Mouse (Mus musculus) midbrain, embryonic 15.5 days (tissue): Measurements from ENCODE around the gene Zfp953. TPM values are rescaled to one million over a fixed set of nuclear protein-coding genes. Genes with fewer than 3 reads are reported as not detected.
"Not testable (repeated sequence)": the region's sequence is repeated elsewhere in the genome, so short reads cannot be mapped to it uniquely, and the experiment has no call there.

Experiments used
- ATAC-seq: fragments of 200-750 bp; cut with Nextera tagmentation; replicated peaks from 2 replicates; pipeline ENCODE4 v1.8.0; 2017; ENCODE audit warnings: moderate TSS enrichment
- H3K27ac ChIP-seq: fragments of 300-500 bp; sonication (generic); 2 replicates; pipeline ENCODE4 v1.5.1; 2015; ENCODE audit warnings: mild to moderate bottlenecking, inconsistent platforms
- H3K27me3 ChIP-seq: fragments of 300-500 bp; sonication (generic); replicated peaks from 2 replicates; pipeline ENCODE4 v1.6.1; 2015; ENCODE audit warnings: inconsistent platforms
- H3K36me3 ChIP-seq: fragments of 300-500 bp; sonication (generic); replicated peaks from 2 replicates; pipeline ENCODE4 v1.6.1; 2015; ENCODE audit warnings: inconsistent platforms
- H3K4me1 ChIP-seq: fragments of 300-500 bp; sonication (generic); 2 replicates; pipeline ENCODE4 v1.6.1; 2015; ENCODE audit warnings: inconsistent platforms
- H3K4me2 ChIP-seq: fragments of 300-500 bp; sonication (generic); 2 replicates; pipeline ENCODE4 v1.6.1; 2015; ENCODE audit warnings: inconsistent platforms, mild to moderate bottlenecking, moderate library complexity
- H3K4me3 ChIP-seq: fragments of 300-500 bp; sonication (generic); 2 replicates; pipeline ENCODE4 v1.5.1; 2015; ENCODE audit warnings: mild to moderate bottlenecking, inconsistent platforms
- H3K9ac ChIP-seq: fragments of 300-500 bp; sonication (generic); 2 replicates; pipeline ENCODE4 v1.6.1; 2015; ENCODE audit warnings: mild to moderate bottlenecking, inconsistent platforms
- H3K9me3 ChIP-seq: fragments of 300-500 bp; sonication (generic); 2 replicates; pipeline ENCODE4 v1.6.1; 2016; ENCODE audit warnings: inconsistent platforms
- WGBS: fragments of 180-500 bp; shearing (Covaris S2); methylation state at CpG from one replicate; pipeline ENCODE4 v1.1.7; 2015; ENCODE audit warnings: mixed read lengths; 5-methylcytosine and 5-hydroxymethylcytosine counted together
- polyA plus RNA-seq: library from polyadenylated mRNA; unstranded; fragments of >200 nt; fragmentation: Nextera tagmentation; extraction: Ambion mirVana; gene quantifications from 2 replicates; pipeline ENCODE4 v1.2.1, GENCODE M21; 2015

Zfp953 gene
- 0.49 and 0.68 TPM in 2 replicates for polyA plus RNA-seq

GRCm38 (mm10) chr13:67360131-67360744 is at the start of gene Zfp953, which contains the start of gene Gm28044:
Gene Zfp953 (minus strand): TSS chr13:67360605.
Gene Gm28044 (minus strand): TSS chr13:67360536.
- WGBS: under 1% methylated on average over 15 of the region's 15 CpGs
- Histone ChIP-seq H3K4me1 (peaks cover 10% of the 10 kb centered on the region), H3K27ac (peak within 1 kb of the TSS; percentile 54), H3K4me2 (peak within 1 kb of the TSS; percentile 87), H3K9me3 (no peaks in the 10 kb centered on the region), H3K9ac (peak within 1 kb of the TSS; percentile 58), H3K27me3 (no peaks in the 10 kb centered on the region), H3K36me3 (no peaks in the 10 kb centered on the region), H3K4me3 (peak within 1 kb of the TSS; percentile 82)
- peak; percentile 97 for ATAC-seq

- H3K4me1 ChIP-seq, H3K36me3 ChIP-seq, H3K27ac ChIP-seq, H3K27me3 ChIP-seq, H3K9me3 ChIP-seq: not testable (repeated sequence)
- peak; percentile 98 for ATAC-seq
- WGBS: 5% methylated on average over 16 of the region's 16 CpGs
- H3K4me3 ChIP-seq: peak within 1 kb of the TSS; percentile 52
- peak within 1 kb of the TSS; percentile 55 for H3K9ac ChIP-seq
- peak within 1 kb of the TSS; percentile 73 for H3K4me2 ChIP-seq
These were observed 38.9 kb upstream of the Zfp953 start, which contains the start of gene Zfp429 for GRCm38 (mm10) chr13:67399183-67399903. Gene Zfp429 (minus strand): TSS chr13:67399819.

GRCm38 (mm10) chr13:67376255-67376654 is 15.8 kb upstream of the Zfp953 start:
- not testable (repeated sequence) for H3K9me3 ChIP-seq, H3K4me3 ChIP-seq, H3K9ac ChIP-seq, H3K27me3 ChIP-seq, H3K36me3 ChIP-seq, H3K4me2 ChIP-seq, H3K27ac ChIP-seq, H3K4me1 ChIP-seq
- peak; percentile 35; the same call in 1 of the 2 replicates for ATAC-seq
- WGBS: 67% methylated on average over 3 of the region's 3 CpGs

- not testable (repeated sequence) for H3K9ac ChIP-seq, H3K9me3 ChIP-seq, H3K36me3 ChIP-seq, H3K27ac ChIP-seq, H3K27me3 ChIP-seq, H3K4me1 ChIP-seq
- Histone ChIP-seq H3K4me2 (peak within 1 kb of the TSS; percentile 51), H3K4me3 (peak within 1 kb of the TSS; percentile 38)
- ATAC-seq: peak; percentile 97
- WGBS: 21% methylated on average over 15 of the region's 15 CpGs
These were observed 14.9 kb upstream of the Zfp953 start, which contains the start of the genes Gm28041 and Zfp456 for GRCm38 (mm10) chr13:67375050-67375911. Gene Gm28041 (minus strand): TSS chr13:67375733. Gene Zfp456 (minus strand): TSS chr13:67375810.

- Histone ChIP-seq H3K4me2 (no peak overlapping the region), H3K4me3 (no peak overlapping the region), H3K36me3 (no peaks in the 10 kb centered on the region), H3K27ac (no peak overlapping the region), H3K9ac (no peak overlapping the region), H3K4me1 (no peaks in the 10 kb centered on the region), H3K9me3 (no peaks in the 10 kb centered on the region), H3K27me3 (no peaks in the 10 kb centered on the region)
- ATAC-seq: no peak
These were observed 8.6 kb downstream of the Zfp953 start for GRCm38 (mm10) chr13:67351854-67352253.

- H3K27me3 ChIP-seq: no peaks in the 10 kb centered on the region
- ATAC-seq: no peak
- H3K27ac ChIP-seq: no peak overlapping the region
- no peaks in the 10 kb centered on the region for H3K36me3 ChIP-seq
- no peaks in the 10 kb centered on the region for H3K9me3 ChIP-seq
- no peak overlapping the region for H3K4me2 ChIP-seq
- WGBS: 93% methylated on average over 2 of the region's 2 CpGs
- H3K4me1 ChIP-seq: no peaks in the 10 kb centered on the region
- H3K9ac ChIP-seq: no peak overlapping the region
- no peak overlapping the region for H3K4me3 ChIP-seq
These were observed 17.0 kb downstream of the Zfp953 start for GRCm38 (mm10) chr13:67343422-67343821.

GRCm38 (mm10) chr13:67332877-67333276 is 27.5 kb downstream of the Zfp953 start:
- WGBS: 57% methylated on average over 1 of the region's 1 CpGs
- Histone ChIP-seq H3K36me3 (no peaks in the 10 kb centered on the region), H3K27ac (no peak overlapping the region), H3K4me2 (peak overlapping the region; percentile 61), H3K9ac (peak overlapping the region; percentile 30), H3K9me3 (no peaks in the 10 kb centered on the region), H3K27me3 (no peaks in the 10 kb centered on the region), H3K4me3 (peak overlapping the region; percentile 47), H3K4me1 (peaks cover 9% of the 10 kb centered on the region)
- peak; percentile 48 for ATAC-seq

- Histone ChIP-seq H3K4me2 (peak within 1 kb of the TSS; percentile 61), H3K4me1 (peaks cover 9% of the 10 kb centered on the region), H3K9ac (peak within 1 kb of the TSS; percentile 30), H3K36me3 (no peaks in the 10 kb centered on the region), H3K27ac (no peak within 1 kb of the TSS), H3K4me3 (peak within 1 kb of the TSS; percentile 47), H3K27me3 (no peaks in the 10 kb centered on the region), H3K9me3 (no peaks in the 10 kb centered on the region)
- WGBS: 18% methylated on average over 17 of the region's 17 CpGs
- peak; percentile 95 for ATAC-seq
These were observed 28.2 kb downstream of the Zfp953 start, which contains the start of gene Zfp595 for GRCm38 (mm10) chr13:67332019-67332724. Gene Zfp595 (minus strand): TSS chr13:67332570.

- H3K9ac ChIP-seq: peak overlapping the region; percentile 38
- peak; percentile 65 for ATAC-seq
- H3K4me1 ChIP-seq: peaks cover 11% of the 10 kb centered on the region
- no peaks in the 10 kb centered on the region for H3K36me3 ChIP-seq
- no peaks in the 10 kb centered on the region for H3K27me3 ChIP-seq
- peak overlapping the region; percentile 82 for H3K4me3 ChIP-seq
- H3K4me2 ChIP-seq: peak overlapping the region; percentile 81
- H3K9me3 ChIP-seq: no peaks in the 10 kb centered on the region
- H3K27ac ChIP-seq: peak overlapping the region; percentile 74
- WGBS: 31% methylated on average over 5 of the region's 5 CpGs
These were observed 53.7 kb downstream of the Zfp953 start for GRCm38 (mm10) chr13:67306718-67307117.

- H3K4me1 ChIP-seq: peaks cover 11% of the 10 kb centered on the region
- no peaks in the 10 kb centered on the region for H3K27me3 ChIP-seq
- H3K4me3 ChIP-seq: peak within 1 kb of the TSS; percentile 82
- ATAC-seq: peak; percentile 100
- H3K9ac ChIP-seq: peak within 1 kb of the TSS; percentile 74
- WGBS: 13% methylated on average over 16 of the region's 16 CpGs
- H3K4me2 ChIP-seq: peak within 1 kb of the TSS; percentile 81
- H3K27ac ChIP-seq: peak within 1 kb of the TSS; percentile 74
- H3K9me3 ChIP-seq: no peaks in the 10 kb centered on the region
- H3K36me3 ChIP-seq: no peaks in the 10 kb centered on the region
These were observed 54.4 kb downstream of the Zfp953 start, which contains the start of gene Zfp457 for GRCm38 (mm10) chr13:67305822-67306672. Gene Zfp457 (minus strand): TSS chr13:67306485.
